Mouse (Mus musculus): Measurements from ENCODE around the gene Stx3. TPM values are rescaled to one million over a fixed set of nuclear protein-coding genes. Genes with fewer than 3 reads are reported as not detected.

Stx3 gene
- polyA plus RNA-seq, 1 experiment from 2014 or later, result 28.4 TPM

GRCm38 (mm10) chr19:11800531-11801315 is 18.5 kb downstream of the Stx3 start:
- Histone ChIP-seq H3K9ac (ENCODE audit: low read length) (no peak overlapping the region), H3K27ac (ENCODE audit: low read depth) (no peak overlapping the region), H3K27me3 (replicated peaks; ENCODE audit: control insufficient read depth, insufficient read depth, low read length) (no peaks in the 10 kb centered on the region), H3K9me3 (ENCODE audit: control insufficient read depth, low read length) (no peaks in the 10 kb centered on the region), H3K4me1 (replicated peaks; ENCODE audit: control insufficient read depth, insufficient read depth, low read length) (no peaks in the 10 kb centered on the region), H3K4me3 (ENCODE audit: low read depth, low read length) (no peak overlapping the region), H3K4me2 (ENCODE audit: low read length) (no peak overlapping the region), H3K36me3 (ENCODE audit: control insufficient read depth, insufficient read depth, low read length) (no peaks in the 10 kb centered on the region)
- DNase-seq (ENCODE audit: low spot score), result peak; percentile 55
- 0 out of 2 replicates have a peak, but pooled peaks have one; percentile 5 for ATAC-seq (replicated peaks; ENCODE audit: low FRiP score, low TSS enrichment, low read depth)
- WGBS, result 72% methylated on average over 8 of the region's 8 CpGs

GRCm38 (mm10) chr19:11794447-11794846 is 24.8 kb downstream of the Stx3 start:
- Histone ChIP-seq H3K4me3 (ENCODE audit: low read depth, low read length) (no peak overlapping the region), H3K4me1 (replicated peaks; ENCODE audit: control insufficient read depth, insufficient read depth, low read length) (no peaks in the 10 kb centered on the region), H3K9ac (ENCODE audit: low read length) (no peak overlapping the region), H3K9me3 (ENCODE audit: control insufficient read depth, low read length) (no peaks in the 10 kb centered on the region), H3K27me3 (replicated peaks; ENCODE audit: control insufficient read depth, insufficient read depth, low read length) (no peaks in the 10 kb centered on the region), H3K27ac (ENCODE audit: low read depth) (no peak overlapping the region), H3K4me2 (ENCODE audit: low read length) (no peak overlapping the region), H3K36me3 (ENCODE audit: control insufficient read depth, insufficient read depth, low read length) (no peaks in the 10 kb centered on the region)
- WGBS, result 77% methylated on average over 6 of the region's 6 CpGs
- ATAC-seq (replicated peaks; ENCODE audit: low FRiP score, low TSS enrichment, low read depth) (no peak), DNase-seq (ENCODE audit: low spot score) (no peak)

GRCm38 (mm10) chr19:11793741-11794359 is 25.4 kb downstream of the Stx3 start:
- WGBS, result 73% methylated on average over 2 of the region's 2 CpGs
- no peak overlapping the region for H3K27ac ChIP-seq (ENCODE audit: low read depth)
- no peaks in the 10 kb centered on the region for H3K36me3 ChIP-seq (ENCODE audit: control insufficient read depth, insufficient read depth, low read length)
- no peak overlapping the region for H3K4me3 ChIP-seq (ENCODE audit: low read depth, low read length)
- ATAC-seq (replicated peaks; ENCODE audit: low FRiP score, low TSS enrichment, low read depth) (no peak), DNase-seq (ENCODE audit: low spot score) (no peak)
- H3K4me2 ChIP-seq (ENCODE audit: low read length), result no peak overlapping the region
- no peaks in the 10 kb centered on the region for H3K4me1 ChIP-seq (replicated peaks; ENCODE audit: control insufficient read depth, insufficient read depth, low read length)
- H3K9me3 ChIP-seq (ENCODE audit: control insufficient read depth, low read length), result no peaks in the 10 kb centered on the region
- H3K9ac ChIP-seq (ENCODE audit: low read length), result no peak overlapping the region
- H3K27me3 ChIP-seq (replicated peaks; ENCODE audit: control insufficient read depth, insufficient read depth, low read length), result no peaks in the 10 kb centered on the region

- Histone ChIP-seq H3K4me1 (replicated peaks; ENCODE audit: control insufficient read depth, insufficient read depth, low read length) (no peaks in the 10 kb centered on the region), H3K4me2 (ENCODE audit: low read length) (no peak overlapping the region), H3K9me3 (ENCODE audit: control insufficient read depth, low read length) (no peaks in the 10 kb centered on the region), H3K27ac (ENCODE audit: low read depth) (no peak overlapping the region), H3K36me3 (ENCODE audit: control insufficient read depth, insufficient read depth, low read length) (no peaks in the 10 kb centered on the region), H3K27me3 (replicated peaks; ENCODE audit: control insufficient read depth, insufficient read depth, low read length) (no peaks in the 10 kb centered on the region), H3K9ac (ENCODE audit: low read length) (no peak overlapping the region), H3K4me3 (ENCODE audit: low read depth, low read length) (no peak overlapping the region)
- no peak for ATAC-seq (replicated peaks; ENCODE audit: low FRiP score, low TSS enrichment, low read depth)
- DNase-seq (ENCODE audit: low spot score), result no peak
- WGBS, result 69% methylated on average over 5 of the region's 5 CpGs
Observed at GRCm38 (mm10) chr19:11791825-11792224, 27.4 kb downstream of the Stx3 start.

- H3K9me3 ChIP-seq (ENCODE audit: control insufficient read depth, low read length), result no peaks in the 10 kb centered on the region
- H3K4me2 ChIP-seq (ENCODE audit: low read length), result no peak overlapping the region
- H3K4me3 ChIP-seq (ENCODE audit: low read depth, low read length), result no peak overlapping the region
- no peak overlapping the region for H3K27ac ChIP-seq (ENCODE audit: low read depth)
- H3K36me3 ChIP-seq (ENCODE audit: control insufficient read depth, insufficient read depth, low read length), result peaks cover 6% of the 10 kb centered on the region; the same call in 1 of the 2 replicates
- WGBS, result 74% methylated on average over 6 of the region's 6 CpGs
- no peak for DNase-seq (ENCODE audit: low spot score)
- H3K4me1 ChIP-seq (replicated peaks; ENCODE audit: control insufficient read depth, insufficient read depth, low read length), result no peaks in the 10 kb centered on the region
- no peaks in the 10 kb centered on the region for H3K27me3 ChIP-seq (replicated peaks; ENCODE audit: control insufficient read depth, insufficient read depth, low read length)
- H3K9ac ChIP-seq (ENCODE audit: low read length), result no peak overlapping the region
- no peak for ATAC-seq (replicated peaks; ENCODE audit: low FRiP score, low TSS enrichment, low read depth)
Observed at GRCm38 (mm10) chr19:11788876-11789275, 30.3 kb downstream of the Stx3 start.

- no peaks in the 10 kb centered on the region for H3K27me3 ChIP-seq (replicated peaks; ENCODE audit: control insufficient read depth, insufficient read depth, low read length)
- H3K4me2 ChIP-seq (ENCODE audit: low read length), result no peak overlapping the region
- no peaks in the 10 kb centered on the region for H3K4me1 ChIP-seq (replicated peaks; ENCODE audit: control insufficient read depth, insufficient read depth, low read length)
- WGBS, result 96% methylated on average over 6 of the region's 6 CpGs
- no peak for ATAC-seq (replicated peaks; ENCODE audit: low FRiP score, low TSS enrichment, low read depth)
- no peak overlapping the region for H3K27ac ChIP-seq (ENCODE audit: low read depth)
- H3K9ac ChIP-seq (ENCODE audit: low read length), result no peak overlapping the region
- H3K4me3 ChIP-seq (ENCODE audit: low read depth, low read length), result no peak overlapping the region
- H3K36me3 ChIP-seq (ENCODE audit: control insufficient read depth, insufficient read depth, low read length), result peaks cover 6% of the 10 kb centered on the region; the same call in 1 of the 2 replicates
- no peaks in the 10 kb centered on the region for H3K9me3 ChIP-seq (ENCODE audit: control insufficient read depth, low read length)
- DNase-seq (ENCODE audit: low spot score), result no peak
Observed at GRCm38 (mm10) chr19:11787826-11788225, 31.4 kb downstream of the Stx3 start.

- H3K4me2 ChIP-seq (ENCODE audit: low read length), result no peak overlapping the region
- H3K36me3 ChIP-seq (ENCODE audit: control insufficient read depth, insufficient read depth, low read length), result peaks cover 6% of the 10 kb centered on the region; the same call in 1 of the 2 replicates
- no peak overlapping the region for H3K4me3 ChIP-seq (ENCODE audit: low read depth, low read length)
- peak; percentile 13 for DNase-seq (ENCODE audit: low spot score)
- no peak for ATAC-seq (replicated peaks; ENCODE audit: low FRiP score, low TSS enrichment, low read depth)
- H3K4me1 ChIP-seq (replicated peaks; ENCODE audit: control insufficient read depth, insufficient read depth, low read length), result no peaks in the 10 kb centered on the region
- H3K9me3 ChIP-seq (ENCODE audit: control insufficient read depth, low read length), result no peaks in the 10 kb centered on the region
- no peaks in the 10 kb centered on the region for H3K27me3 ChIP-seq (replicated peaks; ENCODE audit: control insufficient read depth, insufficient read depth, low read length)
- H3K9ac ChIP-seq (ENCODE audit: low read length), result no peak overlapping the region
- WGBS, result 85% methylated on average over 14 of the region's 14 CpGs
- no peak overlapping the region for H3K27ac ChIP-seq (ENCODE audit: low read depth)
Observed at GRCm38 (mm10) chr19:11785409-11786154, 33.6 kb downstream of the Stx3 start.

GRCm38 (mm10) chr19:11777191-11777865 is 41.9 kb downstream of the Stx3 start:
- WGBS, result 65% methylated on average over 7 of the region's 7 CpGs
- DNase-seq (ENCODE audit: low spot score) (peak; percentile 87), ATAC-seq (replicated peaks; ENCODE audit: low FRiP score, low TSS enrichment, low read depth) (0 out of 2 replicates have a peak, but pooled peaks have one; percentile 62)
- Histone ChIP-seq H3K4me1 (replicated peaks; ENCODE audit: control insufficient read depth, insufficient read depth, low read length) (no peaks in the 10 kb centered on the region), H3K4me3 (ENCODE audit: low read depth, low read length) (no peak overlapping the region), H3K27ac (ENCODE audit: low read depth) (no peak overlapping the region), H3K27me3 (replicated peaks; ENCODE audit: control insufficient read depth, insufficient read depth, low read length) (no peaks in the 10 kb centered on the region), H3K36me3 (ENCODE audit: control insufficient read depth, insufficient read depth, low read length) (peaks cover 44% of the 10 kb centered on the region), H3K9ac (ENCODE audit: low read length) (no peak overlapping the region), H3K9me3 (ENCODE audit: control insufficient read depth, low read length) (no peaks in the 10 kb centered on the region), H3K4me2 (ENCODE audit: low read length) (no peak overlapping the region)
